18 mouse cellular contexts compared by ENCODE assay signal in the genomic region with DNA sequence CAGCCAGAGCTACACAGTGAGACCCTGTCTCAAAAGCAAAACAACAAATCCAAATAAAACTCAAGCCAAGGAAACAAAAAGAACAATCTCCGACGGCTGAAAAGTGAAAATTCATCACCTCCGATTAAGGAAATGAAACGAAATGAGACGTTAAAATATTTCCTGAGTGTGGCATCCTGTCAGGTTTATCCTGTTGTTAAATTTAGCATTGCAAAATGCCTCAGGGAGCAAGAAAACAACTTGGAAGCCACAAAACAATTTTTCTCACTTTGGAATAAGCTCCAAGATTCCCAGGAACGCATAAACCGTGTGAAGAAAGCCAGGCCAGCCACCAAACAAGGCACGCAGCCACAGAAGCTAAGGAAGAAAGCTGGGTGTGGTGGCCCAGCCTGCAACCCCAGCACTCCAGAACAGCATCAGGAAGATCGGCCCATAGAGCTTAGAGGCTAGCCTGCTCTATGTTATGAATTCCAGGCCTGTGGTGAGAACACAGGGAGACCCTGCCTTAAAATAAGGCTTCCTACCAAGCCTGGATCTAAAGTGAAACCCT. TPM values are rescaled to one million over a fixed set of nuclear protein-coding genes. Genes with fewer than 3 reads are reported as not detected.
A peak's percentile ranks its signal among the peaks of the same experiment; 100 is the strongest.
DNase-seq lines count a peak whose midpoint lies in the region; ATAC-seq and TF ChIP-seq lines count a peak whose summit lies in the region.
"Had no signal": no experiment of that assay in that cellular context is flagged by ENCODE, and none has a peak within 500 bp of the region (broad histone marks: within the 10 kb centered on the region; RNA-seq: fewer than 3 reads in every experiment).

No protein-coding gene starts in this region.

- WGBS in kidney, postnatal 0 days, result 61% methylated on average over 9 of the region's 9 CpGs

- H3K4me3 ChIP-seq in brown adipose tissue, adult 24 weeks (ENCODE audit: insufficient read depth, low read depth, low read length), result no peak overlapping the region
- no peak overlapping the region for H3K4me3 ChIP-seq in kidney, postnatal 0 days (replicated peaks; ENCODE audit: low read depth, low read length)
- H3K4me3 ChIP-seq in layer of hippocampus, adult 2 months, result no peak overlapping the region
- H3K4me3 ChIP-seq: hindbrain, embryonic 13.5 days; midbrain, embryonic 12.5 days had no signal

- H3K9me3 ChIP-seq in kidney, postnatal 0 days (replicated peaks; ENCODE audit: low read length), result no peaks in the 10 kb centered on the region
- H3K9me3 ChIP-seq: hindbrain, embryonic 13.5 days; midbrain, embryonic 12.5 days had no signal

- DNase-seq in heart, adult 8-10 months (ENCODE audit: low spot score), result peak; percentile 48
- DNase-seq in heart, postnatal 25 days (ENCODE audit: low spot score), result no peak
- DNase-seq in 416B (ENCODE audit: low read depth), result peak; percentile 31
- DNase-seq in kidney, postnatal 0 days (ENCODE audit: low spot score), result peak; percentile 41
- DNase-seq in urinary bladder, postnatal 10 days (ENCODE audit: low spot score), result no peak
- no peak for DNase-seq in layer of hippocampus, adult 2 months (ENCODE audit: low spot score in 2 of 2)
- no peak for DNase-seq in cerebellum, adult 18-20 months
- DNase-seq: adrenal gland, postnatal 10 days; cerebellum, adult 8-10 months; thymus, postnatal 36 days had no signal

- intact Hi-C loops in heart, postnatal 25 days (cut with DNase I), result no loop called here

- H3K27ac ChIP-seq in brown adipose tissue, adult 24 weeks (replicated peaks; ENCODE audit: low read depth, low read length), result peak overlapping the region; percentile 89
- H3K27ac ChIP-seq in kidney, postnatal 0 days, result peak overlapping the region; percentile 72
- no peak overlapping the region for H3K27ac ChIP-seq in layer of hippocampus, adult 2 months
- H3K27ac ChIP-seq: hindbrain, embryonic 13.5 days; midbrain, embryonic 12.5 days had no signal

- TF ChIP-seq CTCF in kidney, postnatal 0 days (IDR thresholded peaks at IDR 0.05; ENCODE audit: low read depth), result no peak
- TF ChIP-seq CTCF in layer of hippocampus, adult 2 months (conservative IDR thresholded peaks at IDR 0.05), result no peak

- no peaks in the 10 kb centered on the region for H3K27me3 ChIP-seq in kidney, postnatal 0 days (ENCODE audit: insufficient read depth, low read length)
- H3K27me3 ChIP-seq: midbrain, embryonic 12.5 days had no signal

- H3K9ac ChIP-seq in kidney, postnatal 0 days (ENCODE audit: low read depth, low read length), result no peak overlapping the region
- H3K9ac ChIP-seq: hindbrain, embryonic 13.5 days; lung, embryonic 14.5 days; midbrain, embryonic 12.5 days had no signal

- ATAC-seq in kidney, postnatal 0 days (replicated peaks; ENCODE audit: low FRiP score, low read depth), result no peak

- H3K4me2 ChIP-seq in kidney, postnatal 0 days (ENCODE audit: low read length), result no peak overlapping the region
- H3K4me2 ChIP-seq: hindbrain, embryonic 13.5 days; midbrain, embryonic 12.5 days had no signal

- H3K36me3 ChIP-seq in kidney, postnatal 0 days (ENCODE audit: insufficient read depth, low read length), result no peaks in the 10 kb centered on the region
- H3K36me3 ChIP-seq: hindbrain, embryonic 13.5 days; midbrain, embryonic 12.5 days had no signal

- peaks cover 19% of the 10 kb centered on the region for H3K4me1 ChIP-seq in brown adipose tissue, adult 24 weeks (ENCODE audit: control insufficient read depth, insufficient read depth, insufficient read length, low read length)
- no peaks in the 10 kb centered on the region; the same call in none of the 2 replicates for H3K4me1 ChIP-seq in kidney, postnatal 0 days (replicated peaks; ENCODE audit: insufficient read depth, low read length)
- H3K4me1 ChIP-seq: midbrain, embryonic 12.5 days had no signal

RNA-seq across cellular contexts. Expression of gene Rasa4, which starts 6.6 kb away (rescaled TPM):
- total RNA-seq in heart, adult 8-10 months (2022), result 1 to 10 TPM; 6.6 to 7.6 (median 6.9) TPM
- 1 to 10 TPM; 6.5 to 7.2 TPM for total RNA-seq in heart, postnatal 25 days (2021)
- 4.6 and 5.0 TPM in 2 replicates for polyA plus RNA-seq in brown adipose tissue, adult 24 weeks (2012; ENCODE audit: insufficient read depth, insufficient read length, missing spikeins)
- polyA plus RNA-seq in kidney, postnatal 0 days (2015; fragmentation: Nextera tagmentation; extraction: Ambion mirVana), result 8.8 and 9.9 TPM in 2 replicates
- total RNA-seq in layer of hippocampus, adult 2 months (2021), result 1 to 10 TPM; 2.9 to 4.2 TPM

RNA-seq across cellular contexts. Expression of gene Upk3bl, which starts 22.8 kb away (rescaled TPM):
- not detected for total RNA-seq in heart, adult 8-10 months (2022)
- total RNA-seq in heart, postnatal 25 days (2021), result not detected
- not detected in 2 replicates for polyA plus RNA-seq in brown adipose tissue, adult 24 weeks (2012; ENCODE audit: insufficient read depth, insufficient read length, missing spikeins)
- 4.0 and 6.1 TPM in 2 replicates for polyA plus RNA-seq in kidney, postnatal 0 days (2015; fragmentation: Nextera tagmentation; extraction: Ambion mirVana)
- not detected for total RNA-seq in layer of hippocampus, adult 2 months (2021)
- total RNA-seq: CH12.LX; gastrocnemius, adult 8-10 months; left cerebral cortex, postnatal 36 days had no signal
- polyA plus RNA-seq: hindbrain, embryonic 13.5 days had no signal

RNA-seq across cellular contexts. Expression of gene Upk3b, which starts 38.8 kb away (rescaled TPM):
- total RNA-seq in heart, adult 8-10 months (2022), result 10 to 100 TPM; 13.3 to 26.7 (median 18.2) TPM
- 10 to 100 TPM; 20.0 to 28.8 TPM for total RNA-seq in heart, postnatal 25 days (2021)
- polyA plus RNA-seq in brown adipose tissue, adult 24 weeks (2012; ENCODE audit: insufficient read depth, insufficient read length, missing spikeins), result not detected in 2 replicates
- 5.1 and 6.0 TPM in 2 replicates for polyA plus RNA-seq in kidney, postnatal 0 days (2015; fragmentation: Nextera tagmentation; extraction: Ambion mirVana)
- not detected for total RNA-seq in layer of hippocampus, adult 2 months (2021)
- total RNA-seq: CH12.LX; gastrocnemius, adult 8-10 months; layer of hippocampus, adult 8-10 months; left cerebral cortex, postnatal 36 days had no signal

RNA-seq across cellular contexts. Expression of gene Polr2j, which starts 39.4 kb away (rescaled TPM):
- 10 to 100 TPM; 73.1 to 88.1 (median 78.9) TPM for total RNA-seq in heart, adult 8-10 months (2022)
- total RNA-seq in heart, postnatal 25 days (2021), result 10 to 100 TPM; 64.4 to 71.9 TPM
- polyA plus RNA-seq in brown adipose tissue, adult 24 weeks (2012; ENCODE audit: insufficient read depth, insufficient read length, missing spikeins), result 85.8 and 91.5 TPM in 2 replicates
- 239 and 250 TPM in 2 replicates for polyA plus RNA-seq in kidney, postnatal 0 days (2015; fragmentation: Nextera tagmentation; extraction: Ambion mirVana)
- 10 to 100 TPM; 67.6 to 77.3 TPM for total RNA-seq in layer of hippocampus, adult 2 months (2021)

RNA-seq across cellular contexts. Expression of gene Lrwd1, which starts 58.8 kb away (rescaled TPM):
- total RNA-seq in heart, adult 8-10 months (2022), result 1 to 10 TPM; 5.4 to 6.9 (median 6.0) TPM
- 1 to 10 TPM; 5.0 to 6.3 TPM for total RNA-seq in heart, postnatal 25 days (2021)
- 1.9 and 4.2 TPM in 2 replicates for polyA plus RNA-seq in brown adipose tissue, adult 24 weeks (2012; ENCODE audit: insufficient read depth, insufficient read length, missing spikeins)
- 21.6 and 23.1 TPM in 2 replicates for polyA plus RNA-seq in kidney, postnatal 0 days (2015; fragmentation: Nextera tagmentation; extraction: Ambion mirVana)
- 10 to 100 TPM; 15.7 to 16.9 TPM for total RNA-seq in layer of hippocampus, adult 2 months (2021)

Comparison
In these comparisons a context has a peak if more than half of its experiments do, and no peak if none do; other contexts are left out.
1. DNase-seq: peak in heart, adult 8-10 months (single experiment), 416B (single experiment) and kidney, postnatal 0 days (single experiment); none in heart, postnatal 25 days (single experiment), urinary bladder, postnatal 10 days (single experiment), layer of hippocampus, adult 2 months (0 of 2) and cerebellum, adult 18-20 months (0 of 2).
2. RNA of gene Upk3b, which starts 38.8 kb away (total RNA-seq): 20.0 to 28.8 TPM in heart, postnatal 25 days and 13.3 to 26.7 TPM in heart, adult 8-10 months; not detected in layer of hippocampus, adult 2 months; every median in the first group is over 10 times any median in the second.